Mouse (Mus musculus): ENCODE measurements around the gene Lias.
A peak's percentile ranks its signal among the peaks of the same experiment; 100 is the strongest.

Gene Lias

GRCm38 (mm10) chr5:65390648-65391644, at the start of gene Lias, which contains the start of gene Rpl9:
Gene Lias, plus strand, starts transcription at chr5:65391497.
Gene Rpl9, minus strand, starts transcription at chr5:65391444.
- peak; percentile 95 to 97 for DNase-seq (ENCODE audit: low spot score in 2 of 2)

GRCm38 (mm10) chr5:65348168-65348567, 43.1 kb upstream of the Lias start, which contains the start of gene Klb:
Gene Klb, plus strand, starts transcription at chr5:65348314.
- DNase-seq (ENCODE audit: low spot score in 2 of 2), result no peak

- no peak for DNase-seq (ENCODE audit: low spot score in 2 of 2)
Observed at GRCm38 (mm10) chr5:65350508-65350907, 40.8 kb upstream of the Lias start.

GRCm38 (mm10) chr5:65354097-65354496, 37.2 kb upstream of the Lias start:
- no peak for DNase-seq (ENCODE audit: low spot score in 2 of 2)

GRCm38 (mm10) chr5:65354985-65355384, 36.3 kb upstream of the Lias start:
- DNase-seq (ENCODE audit: low spot score in 2 of 2), result no peak

- peak in 1 of 2 experiments; percentile 26 for DNase-seq (ENCODE audit: low spot score in 2 of 2)
Observed at GRCm38 (mm10) chr5:65356851-65357250, 34.4 kb upstream of the Lias start.

- no peak for DNase-seq (ENCODE audit: low spot score in 2 of 2)
Observed at GRCm38 (mm10) chr5:65357771-65358170, 33.5 kb upstream of the Lias start.

GRCm38 (mm10) chr5:65367837-65368236, 23.5 kb upstream of the Lias start:
- DNase-seq (ENCODE audit: low spot score in 2 of 2), result no peak

- DNase-seq (ENCODE audit: low spot score in 2 of 2), result no peak
Observed at GRCm38 (mm10) chr5:65371551-65371950, 19.7 kb upstream of the Lias start.

- DNase-seq (ENCODE audit: low spot score in 2 of 2), result no peak
Observed at GRCm38 (mm10) chr5:65374746-65375145, 16.6 kb upstream of the Lias start.

- DNase-seq (ENCODE audit: low spot score in 2 of 2), result no peak
Observed at GRCm38 (mm10) chr5:65385704-65386103, 5.6 kb upstream of the Lias start.

GRCm38 (mm10) chr5:65387008-65387867, 4.1 kb upstream of the Lias start:
- DNase-seq (ENCODE audit: low spot score in 2 of 2), result no peak

- DNase-seq (ENCODE audit: low spot score in 2 of 2), result no peak
Observed at GRCm38 (mm10) chr5:65391753-65392152, 456 bp downstream of the Lias start.

GRCm38 (mm10) chr5:65394425-65394824, 3.1 kb downstream of the Lias start:
- no peak for DNase-seq (ENCODE audit: low spot score in 2 of 2)

GRCm38 (mm10) chr5:65401251-65401994, 10.1 kb downstream of the Lias start:
- DNase-seq (ENCODE audit: low spot score in 2 of 2), result peak; percentile 59 to 64

- no peak for DNase-seq (ENCODE audit: low spot score in 2 of 2)
Observed at GRCm38 (mm10) chr5:65407989-65408388, 16.7 kb downstream of the Lias start.

GRCm38 (mm10) chr5:65415653-65416458, 24.6 kb downstream of the Lias start:
- DNase-seq (ENCODE audit: low spot score in 2 of 2), result peak in 1 of 2 experiments; percentile 11

GRCm38 (mm10) chr5:65419136-65419535, 27.8 kb downstream of the Lias start:
- no peak for DNase-seq (ENCODE audit: low spot score in 2 of 2)

- no peak for DNase-seq (ENCODE audit: low spot score in 2 of 2)
Observed at GRCm38 (mm10) chr5:65420822-65421221, 29.5 kb downstream of the Lias start.

- DNase-seq (ENCODE audit: low spot score in 2 of 2), result no peak
Observed at GRCm38 (mm10) chr5:65422803-65423202, 31.5 kb downstream of the Lias start.

GRCm38 (mm10) chr5:65424215-65424614, 32.9 kb downstream of the Lias start:
- no peak for DNase-seq (ENCODE audit: low spot score in 2 of 2)
